ENCODE assay signal across 7 mouse cellular contexts in the genomic region with DNA sequence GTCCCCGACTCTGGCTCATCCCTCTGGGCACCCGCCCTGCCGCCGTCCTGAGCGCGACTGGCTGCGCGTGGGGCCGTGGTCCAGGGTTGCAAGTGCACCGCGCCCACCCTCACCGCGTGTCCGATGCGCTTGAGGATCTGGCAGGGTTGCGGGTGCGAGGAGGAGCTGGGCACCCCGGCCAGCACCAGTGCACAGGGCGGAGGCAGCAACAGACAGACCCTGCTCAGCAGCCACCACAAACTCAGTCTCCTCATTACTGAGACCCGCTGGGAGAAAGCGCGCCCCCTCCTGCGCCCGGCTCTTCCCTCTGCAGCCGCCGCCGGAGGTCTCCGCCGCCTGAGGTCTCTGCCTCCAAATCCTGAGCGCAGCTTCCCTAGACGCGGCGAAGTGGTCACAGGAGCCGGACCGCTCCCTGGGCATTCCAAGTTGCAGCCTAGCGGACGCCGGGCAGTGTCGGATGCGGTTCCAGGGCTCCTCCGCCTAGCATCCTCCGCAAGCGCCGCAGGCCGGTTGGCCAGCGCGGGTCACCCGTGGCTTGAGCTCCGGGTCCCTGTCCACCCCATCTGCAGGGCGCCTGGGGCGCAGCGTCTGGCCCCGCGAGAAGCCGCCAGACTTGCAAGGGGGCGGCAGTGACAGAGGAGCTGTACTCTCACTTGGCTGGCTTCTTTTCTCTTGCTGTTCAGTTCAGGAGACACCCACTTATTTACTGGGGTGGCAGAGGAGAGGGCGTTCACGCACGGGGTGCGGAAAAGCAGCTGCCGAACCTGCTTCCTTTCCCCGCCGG. TPM values are rescaled to one million over a fixed set of nuclear protein-coding genes. Genes with fewer than 3 reads are reported as not detected.
A peak's percentile ranks its signal among the peaks of the same experiment; 100 is the strongest.
DNase-seq lines count a peak whose midpoint lies in the region; ATAC-seq and TF ChIP-seq lines count a peak whose summit lies in the region.

No protein-coding gene starts in this region.

- no peaks in the 10 kb centered on the region for H3K36me3 ChIP-seq in lung, embryonic 14.5 days (ENCODE audit: insufficient read depth)
- H3K36me3 ChIP-seq in embryonic facial prominence, embryonic 10.5 days (replicated peaks) = no peaks in the 10 kb centered on the region
- no peaks in the 10 kb centered on the region for H3K36me3 ChIP-seq in hindbrain, embryonic 10.5 days
- H3K36me3 ChIP-seq in neural tube, embryonic 15.5 days = no peaks in the 10 kb centered on the region
- H3K36me3 ChIP-seq in thymus, adult 2 months (ENCODE audit: control insufficient read depth, insufficient read depth, low read length) = no peaks in the 10 kb centered on the region

- peak; percentile 26 for DNase-seq in lung, embryonic 14.5 days
- no peak for DNase-seq in lung, postnatal 14 days
- peak; percentile 53 for DNase-seq in embryonic facial prominence, embryonic 10.5 days (ENCODE audit: low spot score)
- peak; percentile 55 for DNase-seq in hindbrain, embryonic 10.5 days (ENCODE audit: low spot score)
- DNase-seq in left cerebral cortex, postnatal 4 days = peak; percentile 41
- no peak for DNase-seq in thymus, adult 2 months

- no peak for TF ChIP-seq CTCF in lung, embryonic 14.5 days (IDR thresholded peaks at IDR 0.05; ENCODE audit: low read depth)
- TF ChIP-seq CTCF in thymus, adult 2 months (IDR thresholded peaks at IDR 0.05; ENCODE audit: borderline replicate concordance, control insufficient read depth, extremely low read depth, insufficient read depth, low read length, poor library complexity) = no peak

- no peak for TF ChIP-seq POLR2A in thymus, adult 2 months (IDR thresholded peaks at IDR 0.05; ENCODE audit: control insufficient read depth, extremely low read depth, insufficient read depth, low read length, poor library complexity)

- intact Hi-C loops in left cerebral cortex, postnatal 4 days (cut with DNase I) = loop anchor here (5.0 kb wide), 1 partner anchor 158 kb away; no protein-coding TSS in a partner anchor

- WGBS in lung, embryonic 14.5 days = 2% methylated on average over 62 of the region's 63 CpGs
- WGBS in embryonic facial prominence, embryonic 10.5 days = under 1% methylated on average over 63 of the region's 63 CpGs
- WGBS in hindbrain, embryonic 10.5 days = under 1% methylated on average over 63 of the region's 63 CpGs
- WGBS in neural tube, embryonic 15.5 days = under 1% methylated on average over 63 of the region's 63 CpGs
- WGBS in thymus, adult 2 months = 6% methylated on average over 63 of the region's 63 CpGs

- no peaks in the 10 kb centered on the region for H3K9me3 ChIP-seq in lung, embryonic 14.5 days (ENCODE audit: low read depth, low read length)
- no peaks in the 10 kb centered on the region for H3K9me3 ChIP-seq in embryonic facial prominence, embryonic 10.5 days
- H3K9me3 ChIP-seq in hindbrain, embryonic 10.5 days = no peaks in the 10 kb centered on the region
- no peaks in the 10 kb centered on the region for H3K9me3 ChIP-seq in neural tube, embryonic 15.5 days (replicated peaks)

- peak overlapping the region; percentile 90 for H3K4me2 ChIP-seq in lung, embryonic 14.5 days
- peak overlapping the region; percentile 84 for H3K4me2 ChIP-seq in neural tube, embryonic 15.5 days

- no peaks in the 10 kb centered on the region; the same call in none of the 2 replicates for H3K4me1 ChIP-seq in lung, embryonic 14.5 days (ENCODE audit: insufficient read depth)
- H3K4me1 ChIP-seq in embryonic facial prominence, embryonic 10.5 days = peaks cover 22% of the 10 kb centered on the region
- peaks cover 14% of the 10 kb centered on the region for H3K4me1 ChIP-seq in hindbrain, embryonic 10.5 days (replicated peaks)
- peaks cover 25% of the 10 kb centered on the region for H3K4me1 ChIP-seq in neural tube, embryonic 15.5 days
- H3K4me1 ChIP-seq in thymus, adult 2 months (replicated peaks; ENCODE audit: control insufficient read depth, insufficient read depth, low read length) = no peaks in the 10 kb centered on the region

- H3K27ac ChIP-seq in lung, embryonic 14.5 days (ENCODE audit: low read depth) = no peak overlapping the region
- H3K27ac ChIP-seq in embryonic facial prominence, embryonic 10.5 days (replicated peaks) = no peak overlapping the region; the same call in 1 of the 2 replicates
- H3K27ac ChIP-seq in hindbrain, embryonic 10.5 days = peak overlapping the region; percentile 70
- peak overlapping the region; percentile 76 for H3K27ac ChIP-seq in neural tube, embryonic 15.5 days (replicated peaks)
- H3K27ac ChIP-seq in thymus, adult 2 months (ENCODE audit: control insufficient read depth, insufficient read depth, low read length) = no peak overlapping the region

- H3K27me3 ChIP-seq in lung, embryonic 14.5 days (ENCODE audit: insufficient read depth, low read length) = peaks cover 45% of the 10 kb centered on the region
- peaks cover 56% of the 10 kb centered on the region for H3K27me3 ChIP-seq in embryonic facial prominence, embryonic 10.5 days (replicated peaks; ENCODE audit: low read depth, poor library complexity, severe bottlenecking)
- peaks cover 59% of the 10 kb centered on the region for H3K27me3 ChIP-seq in hindbrain, embryonic 10.5 days (ENCODE audit: insufficient read depth, poor library complexity, severe bottlenecking)
- no peaks in the 10 kb centered on the region; the same call in 1 of the 2 replicates for H3K27me3 ChIP-seq in neural tube, embryonic 15.5 days (replicated peaks)
- H3K27me3 ChIP-seq in thymus, adult 2 months (ENCODE audit: control insufficient read depth, insufficient read depth, low read length) = no peaks in the 10 kb centered on the region; the same call in 1 of the 2 replicates

- H3K9ac ChIP-seq in lung, embryonic 14.5 days = peak overlapping the region; percentile 32
- H3K9ac ChIP-seq in neural tube, embryonic 15.5 days (replicated peaks) = peak overlapping the region; percentile 70

- ATAC-seq in lung, embryonic 14.5 days (ENCODE audit: insufficient read depth) = peak; percentile 48
- ATAC-seq in neural tube, embryonic 15.5 days (ENCODE audit: low FRiP score) = peak; percentile 61

- H3K4me3 ChIP-seq in lung, embryonic 14.5 days (ENCODE audit: low read depth, low read length) = peak overlapping the region; percentile 45
- H3K4me3 ChIP-seq in embryonic facial prominence, embryonic 10.5 days = peak overlapping the region; percentile 69
- peak overlapping the region; percentile 71 for H3K4me3 ChIP-seq in hindbrain, embryonic 10.5 days
- H3K4me3 ChIP-seq in neural tube, embryonic 15.5 days (replicated peaks) = peak overlapping the region; percentile 71
- H3K4me3 ChIP-seq in thymus, adult 2 months (ENCODE audit: control insufficient read depth, insufficient read depth, low read length) = no peak overlapping the region

RNA-seq across cellular contexts. Expression of gene Grin3a, which starts 0.5 kb away (rescaled TPM):
- polyA plus RNA-seq in lung, embryonic 14.5 days (2014; fragmentation: Nextera tagmentation; extraction: Ambion mirVana) = 0.45 and 0.55 TPM in 2 replicates
- polyA plus RNA-seq in embryonic facial prominence, embryonic 10.5 days (2016; fragmentation: Nextera tagmentation; extraction: Ambion mirVana) = 0.49 and 0.67 TPM in 2 replicates
- 0.51 and 0.73 TPM in 2 replicates for polyA plus RNA-seq in hindbrain, embryonic 10.5 days (2016; fragmentation: Nextera tagmentation; extraction: Ambion mirVana)
- 10 to 100 TPM; 80.0 to 92.9 TPM for total RNA-seq in left cerebral cortex, postnatal 4 days (2021)
- 23.7 and 29.5 TPM in 2 replicates for polyA plus RNA-seq in neural tube, embryonic 15.5 days (2015; fragmentation: Nextera tagmentation; extraction: Ambion mirVana)
- polyA plus RNA-seq in thymus, adult 2 months (2012; rRNA removed) = 0.05 and 0.08 TPM in 2 replicates

Comparison
In these comparisons a context has a peak if more than half of its experiments do, and no peak if none do; other contexts are left out.
1. DNase-seq: peak in lung, embryonic 14.5 days (single experiment), embryonic facial prominence, embryonic 10.5 days (single experiment), hindbrain, embryonic 10.5 days (single experiment) and left cerebral cortex, postnatal 4 days (single experiment); none in lung, postnatal 14 days (single experiment) and thymus, adult 2 months (single experiment).
2. H3K27ac ChIP-seq: peak in hindbrain, embryonic 10.5 days (single experiment) and neural tube, embryonic 15.5 days (single experiment); none in lung, embryonic 14.5 days (single experiment), embryonic facial prominence, embryonic 10.5 days (single experiment) and thymus, adult 2 months (single experiment).
3. RNA of gene Grin3a, which starts 0.5 kb away (polyA plus RNA-seq): 23.7 to 29.5 TPM in neural tube, embryonic 15.5 days; 0.51 to 0.73 TPM in hindbrain, embryonic 10.5 days, 0.49 to 0.67 TPM in embryonic facial prominence, embryonic 10.5 days, 0.45 to 0.55 TPM in lung, embryonic 14.5 days and 0.05 to 0.08 TPM in thymus, adult 2 months; every median in the first group is over 10 times any median in the second.